Mouse (Mus musculus): ENCODE data around the gene Mtnr1b.

Mtnr1b gene

GRCm38 (mm10) chr9:15802413-15803027, 71.8 kb downstream of the Mtnr1b start:
- DNase-seq (ENCODE audit: low read depth, low spot score): no peak

- no peak for DNase-seq (ENCODE audit: low read depth, low spot score)
Observed at GRCm38 (mm10) chr9:15800402-15800801, 74.0 kb downstream of the Mtnr1b start.

GRCm38 (mm10) chr9:15794408-15794807, 79.9 kb downstream of the Mtnr1b start:
- no peak for DNase-seq (ENCODE audit: low read depth, low spot score)

- DNase-seq (ENCODE audit: low read depth, low spot score): no peak
Observed at GRCm38 (mm10) chr9:15792076-15792475, 82.3 kb downstream of the Mtnr1b start.

- no peak for DNase-seq (ENCODE audit: low read depth, low spot score)
Observed at GRCm38 (mm10) chr9:15786610-15787009, 87.7 kb downstream of the Mtnr1b start.

GRCm38 (mm10) chr9:15786192-15786591, 88.2 kb downstream of the Mtnr1b start:
- no peak for DNase-seq (ENCODE audit: low read depth, low spot score)

- DNase-seq (ENCODE audit: low read depth, low spot score): no peak
Observed at GRCm38 (mm10) chr9:15781936-15782335, 92.4 kb downstream of the Mtnr1b start.

GRCm38 (mm10) chr9:15774911-15775310, 99.4 kb downstream of the Mtnr1b start:
- peak; percentile 19 for DNase-seq (ENCODE audit: low read depth, low spot score)

Data from brain, adult 2 months (tissue).